Mouse (Mus musculus) lung, postnatal 14 days (tissue): ENCODE measurements around the gene Gm10037.
A peak's percentile ranks its signal among the peaks of the same experiment; 100 is the strongest.
"Not testable (repeated sequence)": the region's sequence is repeated elsewhere in the genome, so short reads cannot be mapped to it uniquely, and the experiment has no call there.

Source experiments
- DNase-seq: peaks from one replicate; pipeline ENCODE4 v3.0.0; 2021

Gm10037 gene

DNA sequence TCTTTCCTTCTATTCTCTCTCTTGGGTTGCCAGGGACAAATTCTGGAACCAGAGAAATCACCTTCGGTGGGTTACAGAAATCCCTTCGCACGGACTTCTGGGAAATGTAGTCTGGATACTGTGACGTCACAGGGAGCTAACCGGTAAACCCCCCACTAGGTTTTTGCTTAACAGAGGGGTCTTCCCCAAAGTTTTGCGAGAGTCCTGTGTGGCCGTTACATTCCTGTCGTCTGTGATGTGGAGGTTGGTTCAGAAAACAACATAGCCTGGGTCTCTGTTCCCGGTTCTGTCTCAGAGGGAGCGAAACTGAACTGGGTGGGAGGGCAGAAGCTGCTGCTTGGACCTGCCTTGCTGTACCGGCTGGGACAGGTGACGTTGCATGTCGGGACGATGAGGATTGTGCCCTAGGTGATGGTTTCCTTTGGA lies at the start of gene Gm10037:
Gene Gm10037, plus strand, starts transcription at position 196 of the 426 bp plus-strand sequence.
- DNase-seq = peak; percentile 59

- no peak for DNase-seq
Measured at GRCm38 (mm10) chr13:67791921-67792455, 38.9 kb upstream of the Gm10037 start.

DNA sequence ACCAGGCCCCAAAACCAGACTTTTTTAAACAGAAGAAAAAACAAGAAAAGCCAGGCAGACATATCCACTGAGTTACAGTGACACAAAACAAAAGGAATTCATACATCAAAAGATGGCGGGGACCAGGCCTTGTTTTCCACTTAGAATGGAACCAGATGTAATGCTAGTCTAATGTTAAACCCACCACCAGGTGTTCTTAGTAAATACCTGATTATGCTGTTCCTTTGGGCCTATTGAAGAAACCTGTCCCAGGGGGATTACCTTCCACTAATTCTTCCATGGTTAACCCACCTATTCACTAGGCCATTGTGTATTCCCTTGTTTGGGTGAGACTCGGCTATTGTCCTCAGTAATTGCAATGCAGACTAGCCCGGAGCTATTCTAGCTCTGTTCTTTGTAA lies 32.3 kb upstream of the Gm10037 start:
- no peak for DNase-seq

DNA sequence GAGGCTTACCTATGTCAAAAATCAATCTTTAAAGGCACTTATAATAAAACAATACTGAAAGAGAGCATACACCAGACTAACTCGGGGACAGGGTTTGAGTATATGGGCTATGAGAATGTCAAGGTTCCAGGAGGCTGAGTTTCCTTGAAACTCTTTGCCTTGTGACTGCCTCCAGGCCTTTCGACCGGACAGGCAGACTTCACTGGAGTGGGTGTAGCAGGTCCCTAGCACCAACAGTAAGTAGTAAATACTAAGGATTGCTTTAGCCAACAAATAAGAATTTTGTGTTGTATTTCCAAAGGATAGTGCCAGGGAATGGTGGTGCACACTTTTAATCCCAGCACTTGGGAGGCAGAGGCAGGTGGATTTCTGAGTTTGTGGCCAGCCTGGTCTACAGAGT lies 31.8 kb upstream of the Gm10037 start:
- DNase-seq = not testable (repeated sequence)

GRCm38 (mm10) chr13:67811651-67812210 lies 19.2 kb upstream of the Gm10037 start:
- DNase-seq = no peak

DNA sequence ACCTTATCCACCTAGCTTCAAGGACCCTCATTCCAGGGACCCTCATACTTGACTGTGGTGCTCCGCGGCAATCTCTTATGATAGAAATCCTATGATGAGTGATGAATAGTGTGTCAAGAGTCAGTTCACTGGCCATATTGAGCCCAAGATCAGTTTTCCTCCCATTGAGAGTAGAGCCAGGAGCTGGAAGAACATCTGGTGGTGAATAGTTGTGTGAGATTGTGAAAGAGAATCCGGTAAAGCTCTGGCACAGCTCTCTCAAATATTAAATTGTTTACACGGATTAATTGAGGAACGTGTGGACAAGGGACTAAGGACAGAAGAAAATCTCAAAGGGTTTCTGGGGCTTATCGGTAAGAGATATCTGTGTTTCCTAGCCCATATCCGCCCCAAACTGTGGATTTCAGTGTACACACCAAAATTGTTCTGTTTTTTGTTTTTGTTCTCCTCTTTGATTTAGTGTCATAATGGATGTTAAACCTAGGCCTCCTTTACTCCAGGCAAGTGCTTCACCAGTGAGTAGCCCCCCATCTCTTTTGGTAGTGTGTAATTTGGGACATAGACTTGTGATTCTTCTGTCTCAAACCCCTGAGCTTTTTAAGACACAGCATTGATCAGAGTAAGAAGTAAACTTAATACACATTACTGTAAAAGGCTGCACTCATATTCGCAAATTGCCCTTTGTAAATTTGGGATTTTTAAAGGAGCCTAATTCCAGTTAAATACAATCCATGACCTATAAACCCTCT lies 17.8 kb upstream of the Gm10037 start:
- DNase-seq = no peak

DNA sequence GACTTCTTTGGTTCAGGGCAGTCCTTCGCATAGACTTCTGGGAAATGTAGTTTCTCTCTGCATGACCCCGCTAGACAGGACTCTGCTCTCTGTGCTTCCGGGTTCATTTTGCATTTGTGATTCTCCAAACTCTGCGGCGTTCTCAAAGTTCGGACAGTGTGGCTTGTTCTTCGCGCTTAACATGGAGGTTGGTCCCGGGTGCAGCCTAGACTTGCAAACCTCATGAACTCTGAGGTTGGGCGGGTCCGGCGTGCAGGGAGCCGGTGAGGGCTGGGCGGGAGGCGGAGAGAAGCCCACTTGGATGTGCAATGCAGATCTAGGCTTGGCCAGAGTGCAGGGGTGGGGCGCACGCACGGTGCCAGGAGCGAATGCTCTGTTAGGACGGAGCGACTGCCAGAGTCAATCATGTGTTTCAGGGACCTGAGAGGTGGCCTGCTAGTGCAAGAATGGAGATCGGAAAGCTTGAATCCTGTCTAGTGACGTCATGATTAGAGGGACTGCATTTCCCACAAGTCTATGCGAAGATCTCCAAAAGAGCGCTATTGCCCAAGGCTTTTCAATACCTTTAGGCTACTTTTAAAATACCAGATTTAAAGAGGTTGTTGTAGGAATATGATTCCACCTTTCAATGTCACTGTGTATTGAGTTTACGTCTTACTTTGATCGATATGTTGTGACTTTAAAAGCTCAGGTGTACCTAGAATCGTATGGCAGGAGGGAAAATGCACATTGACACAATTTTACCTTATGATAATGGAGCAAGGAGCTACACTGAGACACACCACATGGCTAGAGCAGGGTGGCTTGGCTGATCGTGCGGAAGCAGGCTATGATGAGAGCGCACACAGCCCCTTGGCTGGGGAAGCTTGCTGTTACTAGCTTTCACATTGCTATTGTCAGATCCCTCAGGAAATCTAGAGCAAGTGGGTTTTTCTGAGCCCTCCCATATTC lies 16.9 kb upstream of the Gm10037 start, which contains the start of gene Zfp273:
Gene Zfp273, plus strand, starts transcription at position 31 of the 951 bp plus-strand sequence.
- DNase-seq = peak; percentile 67

DNA sequence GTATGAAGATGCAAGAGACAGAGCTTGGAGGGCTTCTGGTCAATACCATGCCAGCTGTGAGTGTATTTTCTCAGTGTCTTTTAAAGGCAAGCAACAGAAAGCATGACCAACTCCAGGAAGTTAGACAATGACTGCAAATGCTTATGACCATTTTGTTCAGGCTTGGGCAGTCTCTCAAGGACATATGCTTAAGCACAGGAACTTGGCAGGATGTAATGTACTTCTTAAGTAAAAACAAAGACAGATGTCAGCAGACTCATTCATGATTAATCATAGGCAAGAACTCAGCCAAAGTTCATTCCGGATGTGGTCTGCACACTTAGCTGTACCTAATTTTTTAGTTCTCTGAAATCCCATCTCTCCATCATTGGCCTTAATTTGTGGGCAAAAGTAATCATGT lies 12.3 kb upstream of the Gm10037 start:
- no peak for DNase-seq

- not testable (repeated sequence) for DNase-seq
Measured at GRCm38 (mm10) chr13:67833137-67833536, 2.2 kb downstream of the Gm10037 start.

- no peak for DNase-seq
Measured at GRCm38 (mm10) chr13:67843775-67844118, 12.8 kb downstream of the Gm10037 start.

DNA sequence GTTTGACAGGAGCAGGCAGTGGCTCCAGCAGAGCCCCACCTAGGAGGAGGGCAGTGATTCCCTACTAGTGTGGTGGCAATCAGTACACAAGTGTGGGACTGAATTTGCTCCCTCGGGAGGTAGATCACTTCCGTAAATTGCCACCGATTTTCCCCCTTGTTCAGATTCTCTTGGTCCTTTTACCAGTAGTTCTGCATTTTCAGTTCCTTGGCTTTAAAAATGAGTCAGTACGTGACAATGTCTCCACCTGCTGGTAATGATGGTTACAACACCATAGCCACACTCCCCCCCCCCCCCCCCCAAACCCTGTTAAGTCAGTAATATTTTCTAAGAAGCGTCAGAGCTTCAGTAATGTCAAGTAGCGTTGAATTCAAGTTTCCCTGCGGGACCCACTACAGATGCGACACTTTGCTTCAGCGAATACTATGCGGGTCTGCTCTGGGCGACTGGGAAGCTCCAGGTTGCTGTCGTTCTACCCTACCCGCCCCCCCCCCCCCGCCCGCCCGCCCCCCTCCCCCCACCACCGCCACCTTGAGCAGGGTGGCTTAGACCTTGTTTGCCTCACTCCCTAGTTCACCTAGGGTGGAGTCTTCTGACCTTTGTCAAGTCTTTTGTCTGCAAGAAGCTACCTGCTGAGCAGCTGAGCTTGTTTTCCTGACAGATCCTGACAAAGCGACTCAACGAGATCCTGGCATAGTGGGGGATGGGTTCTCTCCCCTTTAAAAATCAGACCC lies 13.4 kb downstream of the Gm10037 start:
- DNase-seq = peak; percentile 71

DNA sequence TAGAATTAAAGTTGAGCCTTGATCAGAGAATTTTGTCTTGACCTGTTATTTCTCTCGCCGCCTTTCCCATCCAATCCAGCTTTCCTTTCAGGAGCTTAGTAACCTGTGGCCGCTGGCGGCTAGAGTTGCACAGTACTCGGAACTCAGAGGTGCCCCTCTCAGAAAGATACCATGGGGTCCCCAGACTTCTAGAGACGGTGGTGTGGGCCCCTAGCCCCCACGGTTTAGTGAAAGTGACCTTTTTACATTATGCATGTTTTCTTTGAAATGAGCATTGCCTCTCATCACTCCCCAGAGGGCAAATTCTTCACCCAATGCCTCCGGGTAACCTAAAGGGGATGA lies 13.9 kb downstream of the Gm10037 start:
- peak; percentile 1 for DNase-seq

DNA sequence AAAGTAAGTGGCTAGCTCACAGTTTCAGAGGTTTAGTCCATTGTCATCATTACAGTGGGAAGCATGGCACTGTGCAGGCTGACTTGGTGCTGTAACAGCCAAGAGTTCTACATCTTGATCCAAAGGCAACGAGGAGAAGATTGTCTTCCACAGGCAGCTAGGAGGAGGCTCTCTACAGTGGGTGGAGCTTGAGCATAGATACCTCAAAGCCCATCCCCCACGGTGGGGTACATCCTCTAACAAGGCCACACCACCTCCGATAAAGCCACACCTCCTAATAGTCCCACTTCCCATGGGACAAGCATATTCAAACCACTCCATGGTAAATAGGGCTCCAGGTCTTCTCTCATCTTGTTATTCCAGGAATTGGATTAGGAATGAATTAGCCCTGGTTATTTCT lies 19.5 kb downstream of the Gm10037 start:
- no peak for DNase-seq

DNA sequence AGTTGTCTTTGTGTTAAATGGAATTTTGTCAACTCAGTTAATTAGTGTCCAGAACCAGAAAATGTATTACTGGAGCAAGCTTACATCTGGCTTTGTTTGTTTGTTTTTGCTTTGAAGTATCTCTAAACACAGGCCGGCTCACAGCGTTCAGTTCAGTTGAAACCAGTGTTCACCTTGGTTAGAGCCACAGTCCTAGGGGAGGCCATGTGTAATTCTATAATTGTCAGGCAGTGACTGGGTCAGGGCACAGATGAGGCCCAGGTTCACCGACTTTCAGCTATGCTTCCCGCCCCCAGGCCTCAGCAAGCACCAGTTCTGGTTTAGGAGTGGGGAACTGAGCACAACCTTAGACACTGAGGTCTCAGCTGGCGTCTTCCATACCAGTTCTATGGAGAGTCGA lies 22.2 kb downstream of the Gm10037 start:
- DNase-seq = no peak

- DNase-seq = no peak
Measured at GRCm38 (mm10) chr13:67853983-67854382, 23.1 kb downstream of the Gm10037 start.

DNA sequence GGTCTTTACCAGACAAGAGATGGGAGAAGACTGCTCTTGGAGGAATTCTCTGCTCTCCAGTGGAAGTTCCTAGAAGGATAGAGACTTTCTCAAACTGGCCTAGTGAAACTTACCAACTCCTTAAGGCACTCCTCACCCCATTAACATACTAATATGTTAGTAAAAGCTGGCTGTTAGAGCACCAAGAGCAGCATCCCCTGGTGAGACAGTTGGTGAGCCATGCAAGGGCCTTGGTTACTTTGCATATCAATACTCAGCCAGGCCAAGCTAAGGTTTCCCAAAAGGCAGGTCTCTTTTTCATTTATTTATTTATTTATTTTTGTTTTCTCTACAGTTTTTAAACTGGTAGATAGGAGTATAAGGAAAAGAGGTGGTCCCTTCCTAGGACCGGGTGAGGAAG lies 26.4 kb downstream of the Gm10037 start:
- DNase-seq = no peak

DNA sequence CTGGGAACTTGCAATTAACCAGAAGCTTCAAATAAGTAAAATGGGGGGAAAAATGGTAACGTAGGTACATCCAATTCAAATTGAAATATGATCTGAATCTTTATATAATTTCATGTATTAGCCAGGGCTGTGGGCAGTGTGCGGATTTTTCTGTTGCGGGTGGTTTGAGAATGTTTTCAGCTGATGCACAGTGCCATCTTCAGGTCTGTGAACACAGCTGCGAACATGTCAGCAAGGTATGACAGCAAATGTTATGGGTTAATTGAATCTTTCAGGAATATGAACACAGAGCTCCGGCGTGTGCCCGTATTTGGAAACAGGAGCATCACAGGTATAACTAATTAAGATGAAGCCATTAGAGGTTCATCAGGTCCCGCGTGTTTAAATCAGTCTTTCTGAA lies 31.6 kb downstream of the Gm10037 start:
- no peak for DNase-seq

DNA sequence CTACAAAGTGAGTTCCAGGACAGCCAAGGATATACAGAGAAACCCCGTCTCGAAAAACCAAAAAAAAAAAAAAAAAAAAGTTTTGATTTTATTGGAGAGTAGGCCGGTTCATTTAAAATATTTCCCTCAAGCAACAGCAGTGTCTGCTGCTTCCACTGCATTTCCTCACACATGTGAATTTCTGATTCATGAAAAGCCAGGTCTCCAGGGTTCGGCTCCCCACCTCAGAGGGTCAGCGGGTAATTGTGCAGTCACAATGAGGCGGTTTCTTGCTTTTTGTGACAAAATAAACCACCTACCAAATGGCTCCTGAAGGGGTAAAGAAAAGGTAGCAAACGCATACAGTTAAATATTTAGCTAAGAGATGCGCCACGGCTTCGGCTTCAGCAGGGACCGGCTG lies 32.1 kb downstream of the Gm10037 start, which contains the start of gene BC048507:
Gene BC048507, plus strand, starts transcription at position 301 of the 400 bp plus-strand sequence.
- no peak for DNase-seq

DNA sequence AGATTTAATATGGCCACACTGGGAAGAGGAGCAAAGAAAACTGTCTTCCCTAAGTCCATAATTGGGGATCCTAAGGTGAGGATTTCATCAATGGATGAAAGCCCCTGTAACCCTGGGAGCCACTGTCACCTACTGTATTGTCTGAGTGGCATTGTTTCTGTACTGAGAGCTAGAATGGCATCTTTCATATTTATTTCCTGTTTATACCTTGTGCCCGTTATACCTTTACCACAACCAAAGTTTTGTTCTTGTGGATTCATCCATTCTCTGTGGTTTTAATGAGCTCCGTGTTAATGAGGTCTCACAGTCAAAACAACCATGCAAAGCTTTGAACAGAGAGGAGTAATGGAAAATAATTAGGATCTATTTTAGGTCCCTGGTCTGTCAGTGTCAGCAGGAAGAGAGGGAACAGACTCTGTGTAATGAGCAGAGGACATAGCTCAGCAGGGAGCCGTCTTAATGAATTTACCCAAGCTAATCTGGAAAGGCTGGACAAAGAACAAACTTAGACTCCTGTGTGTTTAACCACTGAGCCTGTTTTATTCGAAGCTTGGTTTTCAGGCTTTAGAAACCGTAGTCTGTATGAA lies 34.0 kb downstream of the Gm10037 start:
- DNase-seq = no peak

DNA sequence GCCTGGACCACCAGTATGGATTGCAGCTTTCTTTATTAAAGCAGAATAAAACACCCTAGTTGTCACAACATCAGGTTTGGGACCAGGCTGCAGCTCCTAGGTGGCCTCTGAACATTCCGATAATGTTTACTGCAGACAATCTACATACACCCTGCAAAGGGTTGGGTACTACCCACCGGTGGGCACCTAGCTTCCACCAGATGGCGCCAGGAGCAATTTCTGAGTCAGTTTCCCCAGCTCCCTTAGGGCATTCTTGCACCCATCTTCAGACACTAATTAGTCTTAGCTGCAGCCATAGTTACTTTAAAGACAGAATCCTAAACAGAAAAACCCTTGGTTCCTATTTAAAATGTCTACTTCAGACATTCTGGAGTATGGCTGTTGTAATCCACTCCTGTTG lies 37.0 kb downstream of the Gm10037 start:
- peak; percentile 7 for DNase-seq

GRCm38 (mm10) chr13:67876049-67876698 lies 45.3 kb downstream of the Gm10037 start:
- not testable (repeated sequence) for DNase-seq
